Mouse (Mus musculus) cortical plate, adult 2 months (tissue): Measurements from ENCODE around the gene Camta2. TPM values are rescaled to one million over a fixed set of nuclear protein-coding genes. Genes with fewer than 3 reads are reported as not detected.

Source experiments
- H3K27ac ChIP-seq: fragments of 200-500 bp; 2 replicates; pipeline ENCODE4 v1.5.1; 2012; ENCODE audit warnings: low read length, control low read depth, inconsistent platforms; ENCODE audit not compliant: insufficient read depth
- H3K4me1 ChIP-seq: fragments of 200-500 bp; 2 replicates; pipeline ENCODE4 v1.6.1; 2011; ENCODE audit warnings: low read length; ENCODE audit not compliant: control insufficient read depth, insufficient read depth
- H3K4me3 ChIP-seq: fragments of 200-500 bp; 2 replicates; pipeline ENCODE4 v1.5.1; 2011; ENCODE audit warnings: mild to moderate bottlenecking, low read length, control low read depth; ENCODE audit not compliant: insufficient read depth
- CTCF ChIP-seq: fragments of 200-500 bp; IDR thresholded peaks from 2 replicates; pipeline ENCODE4 v1.5.1; 2011; ENCODE audit warnings: mild to moderate bottlenecking, control low read depth, low read length; ENCODE audit not compliant: insufficient read depth; ENCODE audit errors: extremely low read depth
- POLR2A ChIP-seq: fragments of 200-500 bp; IDR thresholded peaks from 2 replicates; pipeline ENCODE4 v1.6.1; 2011; ENCODE audit warnings: mild to moderate bottlenecking, low read length, control low read depth; ENCODE audit not compliant: insufficient read depth; ENCODE audit errors: extremely low read depth
- polyA plus RNA-seq: library from polyadenylated mRNA; depleted of rRNA; stranded (reverse); fragments of >200 nt; gene quantifications from 2 replicates; pipeline ENCODE4 v1.2.3, GENCODE M21; 2012

Camta2 gene
- polyA plus RNA-seq, 1 experiment, result 126 TPM

DNA sequence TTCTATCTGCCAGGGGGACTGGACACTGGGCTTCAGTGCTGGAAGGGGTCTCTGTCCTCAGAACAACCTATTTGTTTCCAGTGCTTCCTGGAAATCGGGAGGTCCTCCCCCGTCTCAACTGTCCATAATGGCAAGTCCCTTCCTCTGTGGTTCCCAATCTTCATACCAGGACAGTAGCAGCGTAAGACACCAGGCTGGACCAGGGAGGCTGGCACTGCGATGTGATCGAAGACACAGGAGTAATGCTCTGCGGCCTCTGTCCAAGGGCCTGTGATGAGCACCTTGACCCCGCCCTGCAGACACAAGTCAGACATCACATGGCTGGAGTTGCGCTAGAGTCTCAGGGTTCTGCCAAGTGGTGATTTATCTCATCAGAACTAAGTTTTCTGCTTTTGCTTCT lies 8.5 kb downstream of the Camta2 start:
- Histone ChIP-seq H3K27ac (no peak overlapping the region), H3K4me3 (no peak overlapping the region), H3K4me1 (peaks cover 5% of the 10 kb centered on the region)
- TF ChIP-seq CTCF (no peak), POLR2A (no peak)

DNA sequence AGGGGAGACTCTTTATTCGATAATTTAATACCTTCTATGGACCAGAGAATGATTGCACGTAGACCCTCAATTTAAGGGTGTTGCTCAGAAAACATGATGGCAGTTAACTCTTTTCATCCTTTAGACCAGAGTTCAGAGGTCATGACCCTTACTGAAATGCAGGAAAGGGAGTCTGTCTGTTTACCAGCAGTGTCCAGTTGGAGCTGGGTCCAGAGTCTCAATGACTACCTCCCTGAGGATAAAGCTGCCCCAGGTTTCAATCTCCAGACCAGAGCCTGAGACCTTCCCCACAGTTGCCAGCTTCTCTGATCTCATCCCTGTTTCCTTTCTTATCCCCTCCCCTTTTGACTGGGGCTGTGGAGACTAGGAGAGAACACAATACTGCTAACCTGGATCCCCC lies 9.3 kb downstream of the Camta2 start:
- H3K4me1 ChIP-seq, result peaks cover 5% of the 10 kb centered on the region
- TF ChIP-seq POLR2A (no peak), CTCF (no peak)
- H3K27ac ChIP-seq, result no peak overlapping the region
- no peak overlapping the region for H3K4me3 ChIP-seq

DNA sequence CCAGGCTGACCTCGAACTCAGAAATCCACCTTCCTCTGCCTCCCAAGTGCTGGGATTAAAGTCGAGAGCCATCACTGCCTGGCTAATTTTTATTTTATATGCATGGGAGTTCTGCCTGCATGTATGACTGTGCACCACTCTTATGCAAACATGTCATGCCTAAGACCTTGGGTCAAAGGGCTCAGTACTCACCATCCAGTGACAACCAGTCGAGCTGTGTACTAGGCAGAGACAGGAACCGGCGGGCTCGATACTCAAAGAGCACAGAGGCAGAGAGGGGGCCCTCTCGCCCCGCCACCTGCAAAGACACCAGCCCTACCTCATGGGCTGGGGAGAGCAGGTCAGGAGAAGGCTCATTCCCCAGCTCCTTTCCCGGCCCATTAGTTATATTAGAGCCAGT lies 9.8 kb downstream of the Camta2 start:
- Histone ChIP-seq H3K27ac (no peak overlapping the region), H3K4me3 (no peak overlapping the region), H3K4me1 (peaks cover 5% of the 10 kb centered on the region)
- TF ChIP-seq POLR2A (no peak), CTCF (no peak)

DNA sequence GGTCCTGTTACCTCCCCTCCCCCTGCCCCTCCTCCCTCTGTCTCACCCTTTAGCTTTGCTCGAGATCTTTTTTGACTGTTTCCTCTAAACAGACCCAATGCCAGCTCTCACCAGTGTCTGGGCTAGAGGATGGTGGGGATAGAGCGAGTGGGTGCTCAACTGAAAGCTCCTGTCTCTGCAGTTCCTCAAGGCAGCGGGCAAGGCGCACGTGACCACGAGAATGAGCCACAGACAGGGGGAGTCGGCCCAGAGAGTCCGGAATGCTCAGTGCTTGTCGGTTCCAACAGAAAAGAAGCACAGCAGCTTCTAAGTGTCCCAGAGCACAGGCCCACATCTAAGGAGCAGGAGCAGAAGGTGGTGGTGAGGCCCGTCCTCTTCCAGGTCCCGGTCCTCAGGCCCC lies 13.4 kb downstream of the Camta2 start:
- Histone ChIP-seq H3K27ac (no peak overlapping the region), H3K4me3 (no peak overlapping the region), H3K4me1 (no peaks in the 10 kb centered on the region)
- TF ChIP-seq CTCF, result no peak

DNA sequence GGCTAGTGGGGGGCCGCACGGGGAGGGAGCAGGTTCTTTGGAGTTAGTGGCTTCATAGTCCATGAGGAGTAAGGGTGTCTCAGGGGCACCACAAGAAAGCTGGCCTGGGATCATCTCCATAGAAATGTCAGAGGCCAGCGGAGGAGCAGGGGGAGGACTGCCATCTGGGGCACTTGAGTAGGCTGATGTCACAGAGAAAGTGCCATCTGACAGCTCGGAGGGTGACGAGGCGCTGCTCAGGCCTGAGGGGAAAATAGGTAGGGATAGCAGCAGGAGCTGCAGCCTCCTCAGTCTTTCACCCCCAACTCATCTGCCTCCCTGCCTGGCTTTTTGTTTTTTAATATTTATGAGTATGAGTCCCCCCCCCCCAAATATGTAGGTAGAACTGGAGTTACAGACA lies 13.9 kb downstream of the Camta2 start:
- no peak overlapping the region for H3K4me3 ChIP-seq
- H3K4me1 ChIP-seq, result no peaks in the 10 kb centered on the region
- no peak overlapping the region for H3K27ac ChIP-seq
- TF ChIP-seq CTCF, result no peak
- TF ChIP-seq POLR2A, result no peak

DNA sequence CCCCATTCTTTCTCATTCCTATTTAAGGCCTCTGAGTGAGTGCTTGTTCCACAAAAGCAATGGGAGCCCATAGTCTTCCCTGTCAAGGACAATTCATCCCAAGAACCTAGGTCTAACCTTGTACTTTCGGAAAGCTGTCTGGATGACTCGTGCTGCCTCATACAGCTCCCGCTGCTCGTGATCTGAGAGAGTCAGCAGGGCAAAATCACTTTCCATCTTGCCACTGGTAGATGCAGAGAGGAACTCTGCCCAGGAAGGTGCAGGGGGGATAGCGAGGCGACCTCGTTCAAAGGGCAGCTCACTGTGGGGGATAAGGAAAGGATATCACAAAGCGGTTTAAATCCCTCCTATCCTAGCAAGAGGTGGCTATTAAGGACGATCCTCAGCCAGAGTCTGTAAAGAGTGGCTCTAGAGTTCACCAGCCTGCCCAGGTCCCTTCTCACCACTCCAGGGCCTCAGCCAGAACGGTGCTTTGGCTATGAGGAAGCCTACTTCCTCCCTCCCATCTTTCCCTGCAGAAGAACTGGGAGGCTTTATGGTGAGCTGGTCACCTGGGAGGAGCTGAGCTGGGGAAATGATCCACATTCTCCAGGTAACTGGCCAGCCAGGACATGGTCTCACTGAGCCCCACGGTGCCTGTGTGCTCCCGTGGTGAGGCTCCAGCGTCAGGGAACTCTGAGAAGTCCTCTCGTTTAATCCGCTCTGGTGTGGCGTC lies 16.4 kb downstream of the Camta2 start:
- no peaks in the 10 kb centered on the region for H3K4me1 ChIP-seq
- H3K27ac ChIP-seq, result no peak overlapping the region
- no peak overlapping the region for H3K4me3 ChIP-seq
- TF ChIP-seq POLR2A, result no peak

DNA sequence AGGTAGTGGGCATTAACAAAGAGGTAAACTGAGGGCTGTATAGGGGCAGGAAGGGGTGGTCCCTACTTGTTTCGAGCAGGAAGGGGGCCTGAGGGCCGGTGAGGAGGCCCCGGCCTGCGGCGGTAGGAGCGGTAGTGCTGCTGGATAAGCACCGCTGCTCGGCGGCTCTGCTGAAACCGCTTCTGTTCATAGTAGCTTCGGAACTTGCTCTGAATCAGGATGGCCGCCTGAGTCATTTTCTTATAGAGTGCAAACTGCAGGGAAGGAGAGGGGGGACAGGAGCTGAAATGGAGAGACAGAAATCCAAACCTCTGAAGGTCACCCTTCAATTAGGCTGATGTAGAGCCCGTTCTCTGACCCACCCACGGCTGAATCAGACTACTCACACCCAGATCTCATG lies 17.4 kb downstream of the Camta2 start:
- no peak for TF ChIP-seq CTCF
- TF ChIP-seq POLR2A, result no peak
- Histone ChIP-seq H3K27ac (0 out of 2 replicates have a peak overlapping the region, but pooled peaks have one; percentile 83), H3K4me3 (0 out of 2 replicates have a peak overlapping the region, but pooled peaks have one; percentile 42), H3K4me1 (no peaks in the 10 kb centered on the region)

DNA sequence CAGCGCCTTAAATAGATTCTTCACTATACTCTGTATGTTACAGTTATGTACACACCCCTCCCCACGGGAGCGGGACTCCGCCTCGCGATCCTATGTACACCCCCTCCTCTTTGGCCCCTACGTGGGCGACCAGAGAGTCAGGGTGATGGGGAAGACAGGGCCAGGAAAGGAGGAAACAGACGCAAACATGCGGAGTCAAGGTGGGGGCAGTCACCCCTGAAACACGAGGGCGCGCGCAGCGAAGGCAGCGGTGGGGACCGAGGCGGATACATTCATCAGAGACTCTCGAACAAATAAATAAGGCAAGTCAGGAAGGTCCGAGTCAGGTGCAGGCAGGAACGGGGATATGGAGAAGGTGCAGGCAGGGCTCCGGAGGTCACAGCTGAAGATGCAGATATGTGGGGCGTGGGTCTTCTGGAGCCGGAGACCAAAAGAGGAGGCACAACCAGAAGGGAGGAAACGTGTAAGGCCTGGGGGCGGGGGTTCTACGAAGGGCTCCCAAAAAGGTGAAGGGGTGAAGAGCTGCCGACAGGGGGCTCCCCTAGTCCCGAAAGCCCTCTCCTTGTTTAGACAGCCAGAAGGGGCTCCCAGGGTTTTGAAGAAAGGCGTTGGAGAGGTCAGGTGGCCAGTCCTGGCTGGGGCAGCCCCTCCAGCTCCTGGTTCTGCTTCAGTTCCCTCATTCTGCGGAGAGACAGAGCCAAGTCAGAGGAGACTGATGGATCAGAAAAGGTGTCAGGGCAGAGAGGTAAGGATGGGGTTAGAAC lies 18.1 kb downstream of the Camta2 start:
- Histone ChIP-seq H3K4me1 (no peaks in the 10 kb centered on the region), H3K4me3 (peak overlapping the region; percentile 42), H3K27ac (peak overlapping the region; percentile 83)
- TF ChIP-seq POLR2A (no peak), CTCF (0 out of 2 replicates have a peak, but pooled peaks have one; percentile 18)

DNA sequence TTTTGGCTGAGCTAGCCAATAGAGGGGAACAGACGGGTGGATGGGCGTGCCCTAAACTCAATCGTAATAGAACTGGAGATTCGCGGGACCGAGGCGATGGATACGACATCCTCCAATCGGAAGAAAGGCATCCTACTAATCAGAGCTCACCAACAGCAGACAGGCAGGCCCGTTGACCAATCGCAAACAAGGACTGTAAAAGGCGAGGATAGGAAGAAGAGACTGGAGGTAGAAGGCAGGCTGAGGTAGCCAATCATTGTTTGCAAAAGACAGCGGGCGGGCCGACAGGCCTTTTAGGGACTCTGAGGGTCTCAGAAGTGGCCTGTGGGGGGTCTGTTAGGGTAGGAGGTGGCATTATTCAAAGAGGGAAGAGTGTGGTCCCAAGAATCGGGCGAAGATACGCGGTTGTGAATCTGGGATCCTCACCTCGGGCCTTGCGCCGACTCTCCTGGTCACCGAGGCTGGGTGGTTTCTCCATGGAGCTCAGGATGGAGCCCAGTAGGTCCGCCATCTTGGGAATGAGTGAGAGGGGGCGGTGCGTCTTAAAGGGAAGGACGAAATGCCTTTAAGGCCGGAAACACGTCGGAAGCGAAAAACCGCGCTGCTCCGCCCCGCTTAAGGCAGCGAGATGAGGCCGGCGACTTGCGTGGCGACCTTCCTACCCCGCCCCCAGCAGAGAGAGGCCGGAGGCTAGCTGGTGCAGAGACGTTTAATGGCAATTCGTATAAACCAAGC lies 19.0 kb downstream of the Camta2 start, which contains the start of gene Spag7:
TSS of gene Spag7 (minus strand) at position 646 of the 735 bp plus-strand sequence.
- TF ChIP-seq CTCF (no peak), POLR2A (peak; percentile 82)
- Histone ChIP-seq H3K4me3 (peak within 1 kb of the TSS; percentile 42), H3K4me1 (no peaks in the 10 kb centered on the region), H3K27ac (peak within 1 kb of the TSS; percentile 83)
